Mouse (Mus musculus) E14TG2a.4 (cell line): Measurements from ENCODE around the gene Flt1.

Experiments used
- H3K27me3 ChIP-seq: 2 replicates; pipeline ENCODE4 v1.6.1; 2014; ENCODE audit warnings: low read length, control low read depth; ENCODE audit not compliant: insufficient read depth
- H3K36me3 ChIP-seq: 2 replicates; pipeline ENCODE4 v1.6.1; 2014; ENCODE audit warnings: low read length, control low read depth; ENCODE audit not compliant: insufficient read depth
- H3K4me1 ChIP-seq: replicated peaks from 2 replicates; pipeline ENCODE4 v1.6.1; 2014; ENCODE audit warnings: low read depth, low read length, control low read depth
- H3K4me3 ChIP-seq: replicated peaks from 2 replicates; pipeline ENCODE4 v1.5.1; 2014; ENCODE audit warnings: mild to moderate bottlenecking, low read length
- H3K9me3 ChIP-seq: 2 replicates; pipeline ENCODE4 v1.6.1; 2014; ENCODE audit warnings: low read length, control low read depth
- CTCF ChIP-seq: conservative IDR thresholded peaks from 2 replicates; pipeline ENCODE4 v1.5.1; 2014; ENCODE audit warnings: low read length
- NANOG ChIP-seq: IDR thresholded peaks from 2 replicates; pipeline ENCODE4 v1.6.1; 2014; ENCODE audit warnings: borderline replicate concordance, low read length, mixed read lengths
- POU5F1 ChIP-seq: IDR thresholded peaks from 2 replicates; pipeline ENCODE4 v1.6.1; 2014; ENCODE audit warnings: low read length, borderline replicate concordance

The Flt1 gene

DNA sequence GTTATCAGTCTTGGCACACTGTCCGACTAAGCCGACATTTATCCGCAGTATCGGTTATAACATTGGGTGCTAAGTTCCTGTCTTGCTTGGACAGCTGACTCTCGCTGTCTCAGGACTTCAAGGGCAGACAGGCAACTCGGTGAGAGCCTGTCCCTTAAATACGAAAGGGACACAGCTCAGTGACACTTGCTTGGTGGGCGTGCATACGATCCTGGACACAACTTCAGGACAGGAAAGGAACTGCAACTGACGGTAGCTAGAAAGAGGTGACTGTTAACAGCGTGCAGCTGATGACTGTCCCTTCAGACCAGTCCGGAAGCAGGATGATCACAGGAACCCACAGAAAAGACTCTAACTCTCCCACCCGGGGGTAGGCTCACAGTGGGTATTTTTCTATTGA lies 27.8 kb downstream of the Flt1 start:
- no peak for TF ChIP-seq POU5F1
- no peaks in the 10 kb centered on the region for H3K9me3 ChIP-seq
- peaks cover 3% of the 10 kb centered on the region; the same call in 1 of the 2 replicates for H3K27me3 ChIP-seq
- H3K4me3 ChIP-seq, result no peak overlapping the region
- no peaks in the 10 kb centered on the region for H3K4me1 ChIP-seq
- H3K36me3 ChIP-seq, result no peaks in the 10 kb centered on the region

- Histone ChIP-seq H3K27me3 (peaks cover 3% of the 10 kb centered on the region; the same call in 1 of the 2 replicates), H3K4me1 (no peaks in the 10 kb centered on the region), H3K36me3 (no peaks in the 10 kb centered on the region), H3K4me3 (no peak overlapping the region), H3K9me3 (no peaks in the 10 kb centered on the region)
- no peak for TF ChIP-seq CTCF
- TF ChIP-seq NANOG, result no peak
- TF ChIP-seq POU5F1, result no peak
Measured at GRCm38 (mm10) chr5:147697165-147697564, 28.6 kb downstream of the Flt1 start.

DNA sequence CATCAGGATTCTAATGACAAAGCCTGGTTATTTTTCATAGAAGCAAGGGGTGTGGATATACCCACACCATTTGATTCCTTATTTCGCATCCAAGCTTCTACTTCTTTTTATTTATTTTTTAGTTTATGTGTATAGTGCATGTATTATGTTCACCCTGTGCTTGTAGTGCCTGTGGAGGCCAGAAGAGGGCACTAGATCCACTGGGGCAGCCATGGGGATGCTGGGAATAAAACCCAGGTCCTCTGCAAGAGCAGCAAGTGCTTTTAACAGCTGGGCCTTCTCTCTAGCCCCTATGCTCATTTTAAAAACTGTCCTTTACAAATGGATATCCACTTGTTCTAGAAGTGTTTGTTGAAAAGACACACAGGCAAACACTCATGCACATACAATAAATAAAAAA lies 33.2 kb downstream of the Flt1 start:
- peak; percentile 43 for TF ChIP-seq CTCF
- TF ChIP-seq NANOG, result no peak
- 0 out of 2 replicates have a peak, but pooled peaks cover 3% of the 10 kb centered on the region for H3K27me3 ChIP-seq
- H3K4me3 ChIP-seq, result no peak overlapping the region
- H3K4me1 ChIP-seq, result no peaks in the 10 kb centered on the region
- H3K9me3 ChIP-seq, result no peaks in the 10 kb centered on the region
- H3K36me3 ChIP-seq, result no peaks in the 10 kb centered on the region

- Histone ChIP-seq H3K36me3 (no peaks in the 10 kb centered on the region), H3K4me3 (no peak overlapping the region), H3K27me3 (peaks cover 20% of the 10 kb centered on the region), H3K9me3 (no peaks in the 10 kb centered on the region; the same call in 1 of the 2 replicates), H3K4me1 (peaks cover 10% of the 10 kb centered on the region)
- TF ChIP-seq NANOG, result no peak
- TF ChIP-seq POU5F1, result no peak
- no peak for TF ChIP-seq CTCF
Measured at GRCm38 (mm10) chr5:147683707-147684323, 42.0 kb downstream of the Flt1 start.

DNA sequence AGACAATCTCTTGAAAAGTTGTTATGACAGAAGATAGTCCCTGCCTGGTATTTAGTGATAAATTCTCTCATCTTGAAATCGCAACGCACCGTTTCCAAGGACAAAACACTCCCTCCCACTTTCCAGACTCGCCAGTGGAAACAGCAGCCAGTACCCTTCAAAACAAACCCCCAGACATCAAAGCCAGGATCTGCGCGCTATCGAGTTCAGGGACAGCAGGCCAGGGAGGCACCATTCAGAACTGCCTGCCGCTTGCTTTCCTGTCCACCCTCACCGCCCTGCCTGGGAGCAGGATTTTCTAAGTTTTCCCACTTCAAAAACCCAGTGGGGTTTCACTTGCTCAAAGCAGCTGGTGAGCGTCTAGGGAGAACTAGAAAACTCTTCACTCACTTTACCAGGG lies 44.6 kb downstream of the Flt1 start:
- Histone ChIP-seq H3K36me3 (no peaks in the 10 kb centered on the region), H3K9me3 (no peaks in the 10 kb centered on the region; the same call in 1 of the 2 replicates), H3K4me3 (peak overlapping the region; percentile 54), H3K27me3 (peaks cover 20% of the 10 kb centered on the region), H3K4me1 (peaks cover 27% of the 10 kb centered on the region)
- TF ChIP-seq CTCF (no peak), POU5F1 (no peak), NANOG (no peak)

- Histone ChIP-seq H3K9me3 (no peaks in the 10 kb centered on the region; the same call in 1 of the 2 replicates), H3K4me3 (no peak overlapping the region), H3K4me1 (peaks cover 27% of the 10 kb centered on the region), H3K36me3 (no peaks in the 10 kb centered on the region), H3K27me3 (peaks cover 20% of the 10 kb centered on the region)
- no peak for TF ChIP-seq CTCF
- no peak for TF ChIP-seq NANOG
- no peak for TF ChIP-seq POU5F1
Measured at GRCm38 (mm10) chr5:147680711-147681110, 45.1 kb downstream of the Flt1 start.

DNA sequence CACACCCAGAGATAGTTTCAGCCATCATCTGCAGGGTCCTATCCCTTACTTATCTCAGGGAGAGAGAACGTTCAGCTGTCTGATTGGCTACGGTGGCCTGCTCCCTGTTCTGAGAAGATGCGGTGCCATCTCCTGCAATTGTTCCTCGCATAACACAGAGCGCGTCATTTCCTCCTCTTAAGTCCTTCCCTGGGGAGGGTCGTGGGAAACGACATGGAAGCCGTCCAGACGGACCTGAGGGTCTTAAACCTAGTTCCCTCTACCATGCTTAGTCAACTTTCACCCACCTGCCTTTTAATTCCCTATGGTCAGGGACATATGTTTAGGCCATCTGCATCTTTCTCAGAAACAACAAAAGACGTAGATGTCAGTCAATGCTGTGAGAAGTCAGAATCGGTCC lies 46.5 kb downstream of the Flt1 start:
- H3K4me3 ChIP-seq, result no peak overlapping the region

GRCm38 (mm10) chr5:147675791-147676190 lies 50.0 kb downstream of the Flt1 start:
- Histone ChIP-seq H3K36me3 (no peaks in the 10 kb centered on the region), H3K4me1 (peaks cover 18% of the 10 kb centered on the region), H3K9me3 (no peaks in the 10 kb centered on the region; the same call in 1 of the 2 replicates), H3K27me3 (peaks cover 9% of the 10 kb centered on the region), H3K4me3 (no peak overlapping the region)
- TF ChIP-seq CTCF, result no peak
- TF ChIP-seq POU5F1, result no peak
- TF ChIP-seq NANOG, result no peak

More for the DNA sequence above, 46.5 kb downstream of the Flt1 start:
- Histone ChIP-seq H3K27me3 (peaks cover 20% of the 10 kb centered on the region), H3K36me3 (no peaks in the 10 kb centered on the region), H3K4me1 (peaks cover 27% of the 10 kb centered on the region), H3K9me3 (no peaks in the 10 kb centered on the region; the same call in 1 of the 2 replicates)
- TF ChIP-seq NANOG, result no peak
- TF ChIP-seq POU5F1, result no peak
- TF ChIP-seq CTCF, result no peak
